Mouse (Mus musculus) testis, adult 2 months (tissue): ENCODE results near the gene Gnpat.

Experiments
- CTCF ChIP-seq: fragments of 200-500 bp; IDR thresholded peaks from 2 replicates; pipeline ENCODE4 v1.5.1; 2012; ENCODE audit warnings: low read depth, mild to moderate bottlenecking, inconsistent platforms, low read length, moderate library complexity; ENCODE audit not compliant: control insufficient read depth, insufficient read depth, insufficient replicate concordance
- POLR2A ChIP-seq: fragments of 200-500 bp; IDR thresholded peaks from 2 replicates; pipeline ENCODE4 v1.6.1; 2012; ENCODE audit warnings: low read depth, mild to moderate bottlenecking, inconsistent platforms, low read length, moderate library complexity; ENCODE audit not compliant: control insufficient read depth

GRCm38 (mm10) chr8:124839371-124839770 lies 23.5 kb upstream of the Gnpat start:
- no peak for TF ChIP-seq CTCF
- no peak for TF ChIP-seq POLR2A
